Mouse (Mus musculus) bone marrow, adult 2 months (tissue): ENCODE data around the gene Gm49450. TPM values are rescaled to one million over a fixed set of nuclear protein-coding genes. Genes with fewer than 3 reads are reported as not detected.
A peak's percentile ranks its signal among the peaks of the same experiment; 100 is the strongest.

Experiments
- H3K27ac ChIP-seq: fragments of 200-500 bp; 2 replicates; pipeline ENCODE4 v1.5.1; 2012; ENCODE audit warnings: low read depth, mild to moderate bottlenecking, control low read depth, inconsistent platforms, low read length; ENCODE audit not compliant: control insufficient read depth, poor library complexity, insufficient read depth
- H3K4me1 ChIP-seq: fragments of 200-500 bp; 2 replicates; pipeline ENCODE4 v1.6.1; 2011; ENCODE audit warnings: low read length; ENCODE audit not compliant: control insufficient read depth, insufficient read depth
- H3K4me3 ChIP-seq: fragments of 200-500 bp; replicated peaks from 2 replicates; pipeline ENCODE3; 2011; ENCODE audit warnings: mild to moderate bottlenecking, low read depth, low read length, control low read depth; ENCODE audit not compliant: control insufficient read depth
- CTCF ChIP-seq: fragments of 200-500 bp; IDR thresholded peaks from 2 replicates; pipeline ENCODE4 v1.5.1; 2011; ENCODE audit warnings: low read length, control low read depth; ENCODE audit not compliant: control insufficient read depth, insufficient read depth
- POLR2A ChIP-seq: fragments of 200-500 bp; IDR thresholded peaks from 2 replicates; pipeline ENCODE4 v1.6.1; 2011; ENCODE audit warnings: low read depth, mild to moderate bottlenecking, control low read depth, low read length, borderline replicate concordance; ENCODE audit not compliant: control insufficient read depth
- WGBS: fragments of 180-500 bp; shearing (Covaris S2); methylation state at CpG from one replicate; pipeline ENCODE4 v1.1.7; 2018; 5-methylcytosine and 5-hydroxymethylcytosine counted together
- polyA plus RNA-seq: library from polyadenylated mRNA; stranded (reverse); fragments of >200 nt; gene quantifications from 2 replicates; pipeline ENCODE4 v1.2.4, GENCODE M21; 2011; ENCODE audit warnings: low replicate concordance; ENCODE audit not compliant: missing spikeins, insufficient read depth, insufficient read length

Gm49450 gene
- polyA plus RNA-seq, 1 experiment, result not detected

DNA sequence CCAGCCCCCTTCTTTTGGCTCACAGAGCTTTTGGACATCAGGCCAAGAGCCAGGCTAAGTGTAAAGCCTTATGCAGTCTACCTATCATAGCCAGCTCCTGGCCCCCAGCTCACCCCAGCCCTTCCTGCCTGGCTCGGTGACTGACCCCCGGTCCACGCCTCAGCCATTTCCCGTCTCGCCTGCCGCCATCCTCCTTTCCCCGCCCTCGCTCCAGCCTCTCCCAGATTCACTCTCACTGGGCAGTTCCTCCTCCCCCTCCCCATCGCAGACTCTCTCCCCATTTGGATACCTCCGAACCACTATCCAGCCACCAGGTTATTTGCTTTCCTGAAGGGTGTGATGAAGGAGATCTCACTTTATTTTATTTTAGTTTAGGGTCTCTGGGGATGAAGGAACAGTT is 55.9 kb downstream of the Gm49450 start:
- WGBS, result 8% methylated on average over 10 of the region's 10 CpGs
- TF ChIP-seq CTCF (no peak), POLR2A (no peak)
- Histone ChIP-seq H3K4me3 (no peak overlapping the region), H3K27ac (no peak overlapping the region), H3K4me1 (peaks cover 2% of the 10 kb centered on the region; the same call in 1 of the 2 replicates)

DNA sequence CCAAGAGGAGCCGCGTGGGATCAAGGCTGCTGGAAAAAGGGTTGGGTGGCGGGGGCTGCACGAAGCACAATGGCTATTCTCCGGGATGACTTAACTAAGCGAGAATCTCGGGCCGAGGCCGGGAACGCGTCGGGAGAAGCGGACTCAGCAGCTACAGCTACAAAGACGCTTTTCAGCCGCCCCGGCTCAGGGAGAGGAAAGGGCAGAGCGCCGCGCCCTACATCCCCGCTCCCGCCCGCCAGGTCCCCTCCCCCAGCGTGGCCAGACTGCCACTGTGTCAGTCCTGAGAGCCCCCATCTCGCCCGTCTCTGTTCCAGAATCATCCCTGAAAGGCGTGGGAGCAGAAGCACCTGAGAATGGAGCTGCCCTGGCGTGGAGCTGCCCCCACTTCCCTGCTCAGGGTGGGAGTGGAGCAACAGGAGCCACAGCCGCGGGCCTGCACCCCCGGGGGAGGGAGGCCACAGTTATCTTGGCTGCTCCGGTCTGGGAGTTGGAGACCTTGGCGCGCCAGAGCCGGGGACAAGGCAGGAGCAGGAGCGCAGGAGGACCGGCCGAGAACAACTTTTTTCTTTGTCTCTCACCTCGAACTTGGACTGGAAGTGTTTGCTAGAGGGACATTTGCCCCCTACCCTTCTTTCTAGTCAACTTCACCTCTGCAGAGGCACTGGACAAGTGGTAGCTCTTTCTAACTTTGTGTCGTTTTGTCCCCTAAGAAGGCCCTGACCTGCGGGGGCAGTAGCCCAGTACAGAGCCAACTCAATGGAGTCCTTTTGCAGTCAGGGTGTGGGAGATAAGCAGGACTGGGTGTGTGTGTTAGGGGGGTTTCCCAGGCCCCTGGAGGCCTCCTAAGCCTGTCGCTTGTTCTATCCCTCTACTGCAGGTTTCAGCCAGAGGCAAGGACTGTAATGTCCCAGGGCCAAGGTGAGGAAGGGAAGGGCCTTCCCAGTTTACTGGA is 57.4 kb downstream of the Gm49450 start:
- H3K27ac ChIP-seq, result no peak overlapping the region
- no peak overlapping the region for H3K4me3 ChIP-seq
- H3K4me1 ChIP-seq, result peaks cover 2% of the 10 kb centered on the region; the same call in 1 of the 2 replicates
- 9% methylated on average over 40 of the region's 41 CpGs for WGBS
- no peak for TF ChIP-seq CTCF
- TF ChIP-seq POLR2A, result no peak

DNA sequence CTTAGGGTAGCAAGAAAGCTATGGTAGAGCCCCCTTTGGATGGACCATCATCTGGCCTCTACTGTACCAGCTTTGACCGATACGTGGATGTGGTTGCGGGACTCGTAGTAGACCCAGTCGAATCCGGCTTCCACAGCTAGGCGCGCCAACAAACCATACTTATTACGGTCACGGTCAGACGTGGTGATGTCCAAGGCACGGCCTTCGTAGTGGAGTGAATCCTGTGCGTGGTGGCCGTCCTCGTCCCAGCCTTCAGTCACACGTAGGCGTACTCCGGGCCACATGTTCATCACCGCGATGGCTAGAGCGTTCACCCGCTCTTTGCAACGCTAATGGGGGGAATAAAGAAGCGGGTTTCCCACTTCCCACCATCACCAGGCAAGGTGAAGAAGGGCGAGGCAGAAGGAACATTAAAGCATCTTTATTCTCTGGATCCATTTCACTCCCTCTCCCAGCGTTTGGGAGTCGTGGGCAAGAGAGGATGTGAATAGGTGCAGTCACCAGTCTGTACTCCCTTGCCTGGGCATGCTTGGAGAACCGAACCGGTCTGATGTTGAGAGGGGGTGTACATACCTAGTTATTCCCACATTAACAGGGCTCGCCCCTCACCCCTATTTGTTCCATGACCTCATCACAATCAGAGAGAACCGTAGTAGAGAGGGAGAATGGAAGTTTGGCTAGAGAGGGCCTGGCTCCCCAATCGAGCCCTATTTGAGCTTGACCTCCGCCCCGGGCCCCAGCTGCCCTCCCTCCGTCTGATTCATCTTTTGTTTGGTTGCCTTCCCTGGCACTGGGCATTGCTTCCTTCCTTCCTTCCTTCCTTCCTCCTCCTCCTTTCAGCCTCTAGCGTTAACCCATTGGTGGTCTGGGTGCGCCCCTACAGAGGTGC is 58.4 kb downstream of the Gm49450 start:
- no peak overlapping the region for H3K27ac ChIP-seq
- H3K4me3 ChIP-seq, result no peak overlapping the region
- 6% methylated on average over 38 of the region's 38 CpGs for WGBS
- peaks cover 2% of the 10 kb centered on the region; the same call in 1 of the 2 replicates for H3K4me1 ChIP-seq
- no peak for TF ChIP-seq CTCF

DNA sequence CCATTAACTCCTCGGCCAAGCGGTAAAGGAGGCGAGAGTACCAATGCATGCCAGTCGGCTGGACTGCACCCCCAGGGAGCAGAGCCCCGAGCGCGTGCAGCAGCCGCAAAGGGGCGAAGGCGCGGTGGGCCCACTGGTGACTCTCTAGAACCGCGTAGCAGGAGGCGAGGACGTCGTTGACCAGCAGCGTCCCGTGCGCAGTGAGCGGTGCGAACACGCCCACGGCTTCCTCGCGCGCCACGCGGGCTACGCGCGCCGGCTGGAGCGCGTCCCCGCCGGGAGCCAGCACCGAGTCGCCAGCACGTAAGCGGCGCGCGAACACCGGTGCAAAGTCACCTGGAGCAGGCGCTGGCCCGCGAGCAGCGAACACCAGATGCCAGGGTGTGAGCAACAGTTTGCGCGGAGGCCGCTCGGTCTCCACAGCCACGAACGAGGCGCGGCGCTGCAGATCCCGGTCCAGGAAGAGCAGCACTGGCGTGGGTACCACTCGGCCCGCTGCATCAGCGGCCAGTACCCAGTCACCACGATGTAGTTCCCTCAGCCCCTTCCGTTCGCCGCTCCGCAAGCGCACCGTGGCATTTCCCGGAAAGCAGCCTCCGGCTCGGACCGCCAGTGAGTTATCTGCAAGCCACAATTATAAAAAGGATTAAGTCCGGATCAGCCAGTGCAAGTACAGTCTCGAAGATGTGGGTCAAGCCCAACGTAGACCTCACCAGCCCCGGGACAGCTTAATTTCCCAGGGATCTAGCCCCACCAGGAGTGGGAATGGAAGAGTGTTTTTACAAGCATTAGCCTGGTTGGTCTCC is 59.2 kb downstream of the Gm49450 start, which contains the start of gene Rhebl1:
TSS of gene Rhebl1 (minus strand) at position 601 of the 806 bp plus-strand sequence.
- H3K4me1 ChIP-seq, result peaks cover 2% of the 10 kb centered on the region; the same call in 1 of the 2 replicates
- TF ChIP-seq POLR2A (no peak), CTCF (no peak)
- no peak within 1 kb of the TSS for H3K27ac ChIP-seq
- under 1% methylated on average over 77 of the region's 77 CpGs for WGBS
- H3K4me3 ChIP-seq, result peak within 1 kb of the TSS; percentile 27

DNA sequence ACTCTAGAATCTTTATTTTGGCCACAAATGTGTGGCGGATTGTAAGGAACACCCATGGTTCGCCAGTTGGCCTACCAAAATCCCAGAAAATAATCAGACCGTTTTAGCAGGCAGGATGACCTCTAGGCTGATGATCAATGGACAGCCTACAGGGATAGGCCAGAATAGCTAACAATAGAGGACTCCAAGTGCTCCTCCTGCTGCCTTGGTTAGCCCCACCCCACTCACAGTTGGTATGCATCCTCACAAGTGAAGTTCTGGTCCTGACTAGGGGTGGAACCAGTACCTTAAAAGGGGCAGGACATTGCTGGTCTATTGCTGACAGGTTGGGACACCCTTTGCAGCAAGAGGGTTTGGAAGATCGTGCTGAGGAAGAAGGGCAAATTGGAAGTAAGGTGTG is 60.3 kb downstream of the Gm49450 start:
- no peak overlapping the region for H3K4me3 ChIP-seq
- 83% methylated on average over 4 of the region's 4 CpGs for WGBS
- H3K4me1 ChIP-seq, result peaks cover 2% of the 10 kb centered on the region; the same call in 1 of the 2 replicates
- H3K27ac ChIP-seq, result no peak overlapping the region
- TF ChIP-seq CTCF (no peak), POLR2A (no peak)

DNA sequence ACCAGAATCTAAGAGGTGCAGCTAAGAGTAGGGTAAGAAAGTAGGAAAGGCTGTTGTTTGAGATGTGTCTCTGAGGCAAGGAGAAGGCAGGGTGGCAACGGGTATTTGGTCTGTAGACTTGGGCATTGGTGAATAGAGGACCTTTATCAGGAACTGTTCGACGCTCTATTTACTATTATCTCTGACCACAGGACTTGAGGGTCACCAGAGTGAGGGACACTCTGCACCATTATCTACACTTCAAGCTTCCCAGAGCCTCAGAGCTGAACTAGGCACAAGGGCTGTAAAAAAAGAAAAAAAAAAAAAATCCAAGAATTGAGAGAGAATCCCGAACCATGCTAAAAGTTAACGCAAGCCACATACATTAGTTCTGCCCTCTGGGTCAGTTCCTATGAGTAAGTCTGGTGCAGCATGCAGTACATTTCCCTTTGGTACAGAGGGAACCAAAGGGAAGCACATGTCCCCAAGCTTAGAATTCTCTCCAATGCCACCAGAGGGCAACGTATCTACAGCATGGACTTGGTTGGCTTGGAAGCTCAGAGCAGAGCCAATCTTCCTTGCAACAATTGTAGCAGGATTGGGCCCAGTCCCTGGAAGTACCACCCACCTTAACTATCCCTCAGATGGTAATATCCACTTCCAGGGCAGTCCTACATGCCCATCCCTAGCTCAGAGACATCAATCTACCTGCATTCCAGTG is 61.3 kb downstream of the Gm49450 start:
- H3K4me3 ChIP-seq, result no peak overlapping the region
- H3K4me1 ChIP-seq, result peaks cover 2% of the 10 kb centered on the region; the same call in 1 of the 2 replicates
- 25% methylated on average over 6 of the region's 6 CpGs for WGBS
- TF ChIP-seq CTCF (peak; percentile 69), POLR2A (no peak)
- H3K27ac ChIP-seq, result no peak overlapping the region

DNA sequence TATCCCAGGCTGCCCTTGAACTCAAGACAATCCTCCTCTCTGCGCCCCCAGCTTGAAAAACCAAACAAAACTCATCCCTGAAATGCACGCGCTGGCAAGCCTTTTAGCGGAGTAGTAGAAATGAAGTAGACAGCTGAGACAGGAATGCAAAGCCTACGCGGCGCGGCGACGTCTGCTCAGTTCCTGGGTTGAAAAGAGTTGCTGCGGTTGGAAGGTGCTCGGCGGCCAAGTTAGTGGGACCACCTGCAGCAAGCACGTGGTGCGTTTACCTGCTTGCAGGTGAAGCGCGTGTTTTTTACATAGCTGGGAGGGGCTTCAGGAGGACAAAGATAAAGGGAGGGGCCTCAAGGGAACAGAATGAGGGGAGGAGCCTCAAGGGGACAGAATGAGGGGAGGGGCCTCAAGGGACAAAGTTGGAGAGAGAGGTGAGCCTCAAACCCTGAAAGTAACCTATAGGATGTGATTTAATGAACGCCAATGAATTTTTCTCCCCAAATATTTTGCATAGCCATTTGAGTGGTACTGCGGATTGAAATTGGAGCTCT is 62.1 kb downstream of the Gm49450 start:
- WGBS, result 52% methylated on average over 19 of the region's 19 CpGs
- no peak overlapping the region for H3K27ac ChIP-seq
- TF ChIP-seq POLR2A (no peak), CTCF (no peak)
- peaks cover 2% of the 10 kb centered on the region; the same call in 1 of the 2 replicates for H3K4me1 ChIP-seq
- H3K4me3 ChIP-seq, result no peak overlapping the region
